Mouse (Mus musculus): Measurements from ENCODE around the gene Lrrtm3. TPM values are rescaled to one million over a fixed set of nuclear protein-coding genes. Genes with fewer than 3 reads are reported as not detected.

Gene Lrrtm3
- polyA plus RNA-seq, 1 experiment from 2014 or later = 6.5 TPM

- ATAC-seq (replicated peaks; ENCODE audit: low FRiP score, low TSS enrichment, low read depth) (no peak), DNase-seq (ENCODE audit: low spot score) (no peak)
- Histone ChIP-seq H3K9me3 (ENCODE audit: control insufficient read depth, low read length) (no peaks in the 10 kb centered on the region), H3K4me2 (ENCODE audit: low read length) (no peak overlapping the region), H3K4me3 (ENCODE audit: low read depth, low read length) (no peak overlapping the region), H3K4me1 (replicated peaks; ENCODE audit: control insufficient read depth, insufficient read depth, low read length) (no peaks in the 10 kb centered on the region), H3K36me3 (ENCODE audit: control insufficient read depth, insufficient read depth, low read length) (no peaks in the 10 kb centered on the region), H3K9ac (ENCODE audit: low read length) (no peak overlapping the region), H3K27me3 (replicated peaks; ENCODE audit: control insufficient read depth, insufficient read depth, low read length) (no peaks in the 10 kb centered on the region), H3K27ac (ENCODE audit: low read depth) (no peak overlapping the region)
- 94% methylated on average over 1 of the region's 1 CpGs for WGBS
These were observed 69.7 kb downstream of the Lrrtm3 start for GRCm38 (mm10) chr10:64020347-64020746.

GRCm38 (mm10) chr10:64001996-64002395 lies 88.1 kb downstream of the Lrrtm3 start:
- Histone ChIP-seq H3K4me1 (replicated peaks; ENCODE audit: control insufficient read depth, insufficient read depth, low read length) (no peaks in the 10 kb centered on the region), H3K36me3 (ENCODE audit: control insufficient read depth, insufficient read depth, low read length) (no peaks in the 10 kb centered on the region), H3K9me3 (ENCODE audit: control insufficient read depth, low read length) (no peaks in the 10 kb centered on the region), H3K9ac (ENCODE audit: low read length) (no peak overlapping the region), H3K27me3 (replicated peaks; ENCODE audit: control insufficient read depth, insufficient read depth, low read length) (no peaks in the 10 kb centered on the region), H3K27ac (ENCODE audit: low read depth) (no peak overlapping the region), H3K4me2 (ENCODE audit: low read length) (no peak overlapping the region), H3K4me3 (ENCODE audit: low read depth, low read length) (no peak overlapping the region)
- no peak for ATAC-seq (replicated peaks; ENCODE audit: low FRiP score, low TSS enrichment, low read depth)
- 85% methylated on average over 9 of the region's 9 CpGs for WGBS
- no peak for DNase-seq (ENCODE audit: low spot score)

- ATAC-seq (replicated peaks; ENCODE audit: low FRiP score, low TSS enrichment, low read depth) = no peak
- H3K4me1 ChIP-seq (replicated peaks; ENCODE audit: control insufficient read depth, insufficient read depth, low read length) = no peaks in the 10 kb centered on the region
- 76% methylated on average over 6 of the region's 6 CpGs for WGBS
These were observed 88.5 kb downstream of the Lrrtm3 start for GRCm38 (mm10) chr10:64001531-64001930.

GRCm38 (mm10) chr10:63994251-63994650 lies 95.8 kb downstream of the Lrrtm3 start:
- Histone ChIP-seq H3K9ac (ENCODE audit: low read length) (no peak overlapping the region), H3K4me3 (ENCODE audit: low read depth, low read length) (no peak overlapping the region), H3K9me3 (ENCODE audit: control insufficient read depth, low read length) (no peaks in the 10 kb centered on the region), H3K4me2 (ENCODE audit: low read length) (no peak overlapping the region), H3K27ac (ENCODE audit: low read depth) (no peak overlapping the region), H3K36me3 (ENCODE audit: control insufficient read depth, insufficient read depth, low read length) (no peaks in the 10 kb centered on the region), H3K4me1 (replicated peaks; ENCODE audit: control insufficient read depth, insufficient read depth, low read length) (no peaks in the 10 kb centered on the region), H3K27me3 (replicated peaks; ENCODE audit: control insufficient read depth, insufficient read depth, low read length) (no peaks in the 10 kb centered on the region)
- DNase-seq (ENCODE audit: low spot score) (no peak), ATAC-seq (replicated peaks; ENCODE audit: low FRiP score, low TSS enrichment, low read depth) (no peak)
- WGBS = 77% methylated on average over 5 of the region's 5 CpGs

More at GRCm38 (mm10) chr10:64001531-64001930, 88.5 kb downstream of the Lrrtm3 start:
- Histone ChIP-seq H3K36me3 (ENCODE audit: control insufficient read depth, insufficient read depth, low read length) (no peaks in the 10 kb centered on the region), H3K4me3 (ENCODE audit: low read depth, low read length) (no peak overlapping the region), H3K27ac (ENCODE audit: low read depth) (no peak overlapping the region), H3K27me3 (replicated peaks; ENCODE audit: control insufficient read depth, insufficient read depth, low read length) (no peaks in the 10 kb centered on the region), H3K9me3 (ENCODE audit: control insufficient read depth, low read length) (no peaks in the 10 kb centered on the region), H3K4me2 (ENCODE audit: low read length) (no peak overlapping the region), H3K9ac (ENCODE audit: low read length) (no peak overlapping the region)
- peak; percentile 53 for DNase-seq (ENCODE audit: low spot score)

GRCm38 (mm10) chr10:63985576-63985975 lies 104.5 kb downstream of the Lrrtm3 start:
- Histone ChIP-seq H3K27ac (ENCODE audit: low read depth) (no peak overlapping the region), H3K27me3 (replicated peaks; ENCODE audit: control insufficient read depth, insufficient read depth, low read length) (no peaks in the 10 kb centered on the region), H3K36me3 (ENCODE audit: control insufficient read depth, insufficient read depth, low read length) (no peaks in the 10 kb centered on the region), H3K4me2 (ENCODE audit: low read length) (no peak overlapping the region), H3K4me3 (ENCODE audit: low read depth, low read length) (no peak overlapping the region), H3K9me3 (ENCODE audit: control insufficient read depth, low read length) (no peaks in the 10 kb centered on the region), H3K4me1 (replicated peaks; ENCODE audit: control insufficient read depth, insufficient read depth, low read length) (no peaks in the 10 kb centered on the region), H3K9ac (ENCODE audit: low read length) (no peak overlapping the region)
- ATAC-seq (replicated peaks; ENCODE audit: low FRiP score, low TSS enrichment, low read depth) = no peak
- WGBS = 73% methylated on average over 4 of the region's 4 CpGs
- no peak for DNase-seq (ENCODE audit: low spot score)

GRCm38 (mm10) chr10:63979410-63979809 lies 110.7 kb downstream of the Lrrtm3 start:
- Histone ChIP-seq H3K9ac (ENCODE audit: low read length) (no peak overlapping the region), H3K27me3 (replicated peaks; ENCODE audit: control insufficient read depth, insufficient read depth, low read length) (no peaks in the 10 kb centered on the region), H3K27ac (ENCODE audit: low read depth) (no peak overlapping the region), H3K4me3 (ENCODE audit: low read depth, low read length) (no peak overlapping the region), H3K4me2 (ENCODE audit: low read length) (no peak overlapping the region), H3K9me3 (ENCODE audit: control insufficient read depth, low read length) (no peaks in the 10 kb centered on the region), H3K4me1 (replicated peaks; ENCODE audit: control insufficient read depth, insufficient read depth, low read length) (peaks cover 5% of the 10 kb centered on the region; the same call in 1 of the 2 replicates), H3K36me3 (ENCODE audit: control insufficient read depth, insufficient read depth, low read length) (no peaks in the 10 kb centered on the region)
- 70% methylated on average over 2 of the region's 2 CpGs for WGBS
- DNase-seq (ENCODE audit: low spot score) (no peak), ATAC-seq (replicated peaks; ENCODE audit: low FRiP score, low TSS enrichment, low read depth) (no peak)

GRCm38 (mm10) chr10:63978969-63979368 lies 111.1 kb downstream of the Lrrtm3 start:
- DNase-seq (ENCODE audit: low spot score) (no peak), ATAC-seq (replicated peaks; ENCODE audit: low FRiP score, low TSS enrichment, low read depth) (no peak)
- Histone ChIP-seq H3K27ac (ENCODE audit: low read depth) (no peak overlapping the region), H3K27me3 (replicated peaks; ENCODE audit: control insufficient read depth, insufficient read depth, low read length) (no peaks in the 10 kb centered on the region), H3K9ac (ENCODE audit: low read length) (no peak overlapping the region), H3K4me3 (ENCODE audit: low read depth, low read length) (no peak overlapping the region), H3K9me3 (ENCODE audit: control insufficient read depth, low read length) (no peaks in the 10 kb centered on the region), H3K4me1 (replicated peaks; ENCODE audit: control insufficient read depth, insufficient read depth, low read length) (peaks cover 5% of the 10 kb centered on the region; the same call in 1 of the 2 replicates), H3K4me2 (ENCODE audit: low read length) (no peak overlapping the region), H3K36me3 (ENCODE audit: control insufficient read depth, insufficient read depth, low read length) (no peaks in the 10 kb centered on the region)
- WGBS = 76% methylated on average over 5 of the region's 5 CpGs

- Histone ChIP-seq H3K4me1 (replicated peaks; ENCODE audit: control insufficient read depth, insufficient read depth, low read length) (peaks cover 5% of the 10 kb centered on the region; the same call in 1 of the 2 replicates), H3K27ac (ENCODE audit: low read depth) (no peak overlapping the region), H3K4me3 (ENCODE audit: low read depth, low read length) (0 out of 2 replicates have a peak overlapping the region, but pooled peaks have one; percentile 20), H3K36me3 (ENCODE audit: control insufficient read depth, insufficient read depth, low read length) (no peaks in the 10 kb centered on the region), H3K27me3 (replicated peaks; ENCODE audit: control insufficient read depth, insufficient read depth, low read length) (no peaks in the 10 kb centered on the region), H3K9me3 (ENCODE audit: control insufficient read depth, low read length) (no peaks in the 10 kb centered on the region), H3K9ac (ENCODE audit: low read length) (no peak overlapping the region), H3K4me2 (ENCODE audit: low read length) (peak overlapping the region; percentile 49)
- ATAC-seq (replicated peaks; ENCODE audit: low FRiP score, low TSS enrichment, low read depth) (no peak), DNase-seq (ENCODE audit: low spot score) (no peak)
- 28% methylated on average over 3 of the region's 3 CpGs for WGBS
These were observed 111.5 kb downstream of the Lrrtm3 start for GRCm38 (mm10) chr10:63978535-63978934.

GRCm38 (mm10) chr10:63978101-63978500 lies 112.0 kb downstream of the Lrrtm3 start:
- no peak overlapping the region for H3K9ac ChIP-seq (ENCODE audit: low read length)
- 9% methylated on average over 11 of the region's 11 CpGs for WGBS
- DNase-seq (ENCODE audit: low spot score) (peak; percentile 51), ATAC-seq (replicated peaks; ENCODE audit: low FRiP score, low TSS enrichment, low read depth) (no peak)
- H3K4me3 ChIP-seq (ENCODE audit: low read depth, low read length) = peak overlapping the region; percentile 20; the same call in 1 of the 2 replicates
- no peaks in the 10 kb centered on the region for H3K9me3 ChIP-seq (ENCODE audit: control insufficient read depth, low read length)
- H3K4me2 ChIP-seq (ENCODE audit: low read length) = peak overlapping the region; percentile 49
- H3K27me3 ChIP-seq (replicated peaks; ENCODE audit: control insufficient read depth, insufficient read depth, low read length) = no peaks in the 10 kb centered on the region
- peaks cover 5% of the 10 kb centered on the region; the same call in 1 of the 2 replicates for H3K4me1 ChIP-seq (replicated peaks; ENCODE audit: control insufficient read depth, insufficient read depth, low read length)
- no peaks in the 10 kb centered on the region for H3K36me3 ChIP-seq (ENCODE audit: control insufficient read depth, insufficient read depth, low read length)
- H3K27ac ChIP-seq (ENCODE audit: low read depth) = no peak overlapping the region
